Mouse (Mus musculus): ENCODE measurements at regions not wholly inside any gene's neighbourhood (a gene's known extent, or its start where the extent isn't known, plus 50 kb on each side); places are given as distances from the start of the nearest gene placed in this dataset.

DNA sequence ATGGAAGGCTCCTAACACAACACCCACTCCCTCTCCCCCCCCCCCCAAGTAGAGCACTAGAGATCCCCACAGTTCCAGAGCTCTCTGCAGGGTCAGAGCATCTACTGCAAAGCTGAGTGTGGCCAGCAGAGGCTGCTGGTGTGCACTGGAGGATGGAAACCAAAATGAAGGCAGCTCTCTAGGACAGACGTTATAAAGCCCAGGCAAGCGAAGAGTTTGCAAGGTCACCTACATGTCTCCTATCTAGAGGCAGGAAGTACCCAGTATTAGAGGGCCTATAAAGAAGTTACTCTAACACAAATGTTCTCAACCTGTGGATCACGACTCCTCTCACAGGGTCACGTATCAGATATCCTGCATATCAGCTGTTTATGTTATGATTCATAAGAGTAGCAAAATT is 125.1 kb upstream of the Thumpd2 start:
- TF ChIP-seq MAFK (IDR thresholded peaks at IDR 0.05; ENCODE audit: borderline replicate concordance, low read depth, low read length) (no peak), KAT2A (conservative IDR thresholded peaks at IDR 0.05; ENCODE audit: low read depth, low read length) (no peak), CTCF (IDR thresholded peaks at IDR 0.05 in 2 of 3, conservative IDR thresholded peaks at IDR 0.05 in 1 of 3; ENCODE audit: control insufficient read depth in 1 of 3, insufficient read depth in 1 of 3, low read depth in 2 of 3, low read length in 3 of 3, poor library complexity in 1 of 3, severe bottlenecking in 1 of 3) (peak; percentile 72 to 82 (median 74)), E2F4 (IDR thresholded peaks at IDR 0.05; ENCODE audit: borderline replicate concordance, low read depth, low read length) (no peak), USF2 (IDR thresholded peaks at IDR 0.05; ENCODE audit: borderline replicate concordance in 1 of 2, insufficient read depth in 1 of 2, low read depth in 1 of 2, low read length in 2 of 2) (no peak), POLR2A (IDR thresholded peaks at IDR 0.05; ENCODE audit: control insufficient read depth in 1 of 2, insufficient read depth in 1 of 2, low read depth in 1 of 2, low read length in 2 of 2, poor library complexity in 1 of 2) (peak in 1 of 2 experiments; percentile 60; a peak in 2 of 4 replicates), MYC (IDR thresholded peaks at IDR 0.05; ENCODE audit: low read depth, low read length) (no peak), MXI1 (IDR thresholded peaks at IDR 0.05; ENCODE audit: low read depth, low read length) (no peak), ZKSCAN1 (IDR thresholded peaks at IDR 0.05; ENCODE audit: low read depth, low read length) (no peak), EP300 (IDR thresholded peaks at IDR 0.05; ENCODE audit: low read depth in 1 of 2, low read length in 2 of 2) (no peak; a peak in 1 of 4 replicates), TCF12 (IDR thresholded peaks at IDR 0.05; ENCODE audit: low read depth, low read length) (no peak), MAX (IDR thresholded peaks at IDR 0.05; ENCODE audit: low read length) (no peak), TAL1 (IDR thresholded peaks at IDR 0.05; ENCODE audit: low read length) (no peak), MEF2A (IDR thresholded peaks at IDR 0.05; ENCODE audit: extremely low read depth, insufficient replicate concordance, low read depth, low read length, poor library complexity, severe bottlenecking) (no peak)
